Mouse (Mus musculus) erythroblast, adult 5-6 weeks (primary cell): ENCODE data around the gene Rab34. TPM values are rescaled to one million over a fixed set of nuclear protein-coding genes. Genes with fewer than 3 reads are reported as not detected.

Experiments used
- ATAC-seq: replicated peaks from 2 replicates; pipeline ENCODE4 v1.8.0; 2016; ENCODE audit warnings: moderate number of reproducible peaks, mild to moderate bottlenecking, moderate TSS enrichment, inconsistent platforms; ENCODE audit not compliant: poor library complexity, low FRiP score, severe bottlenecking
- total RNA-seq, 2 experiments: library from RNA; stranded (forward) in 1 of 2; stranded (reverse) in 1 of 2; fragments of 150-400 nt in 1 of 2; fragments of 200-764, 138-1000 nt in 1 of 2; gene quantifications; 2 replicates each; pipeline versions ENCODE4 v1.2.3 to v1.2.4; 2015 to 2017; ENCODE audit warnings: low replicate concordance in 2 of 2

The Rab34 gene
- total RNA-seq, 2 experiments from 2014 or later = 9.9 TPM; not detected in 1

- ATAC-seq = no peak
Observed at GRCm38 (mm10) chr11:78163681-78164603, 24.3 kb upstream of the Rab34 start.

GRCm38 (mm10) chr11:78164604-78164923, 23.7 kb upstream of the Rab34 start:
- ATAC-seq = no peak

GRCm38 (mm10) chr11:78164924-78165760, 23.1 kb upstream of the Rab34 start, which contains the start of gene Traf4:
Traf4 (minus strand) TSS chr11:78165589.
- ATAC-seq = peak; percentile 67

- peak; percentile 38 for ATAC-seq
Observed at GRCm38 (mm10) chr11:78165761-78166109, 22.5 kb upstream of the Rab34 start.

- no peak for ATAC-seq
Observed at GRCm38 (mm10) chr11:78166161-78166560, 22.1 kb upstream of the Rab34 start.

- ATAC-seq = no peak
Observed at GRCm38 (mm10) chr11:78166640-78167039, 21.6 kb upstream of the Rab34 start.

GRCm38 (mm10) chr11:78167257-78167959, 20.8 kb upstream of the Rab34 start:
- ATAC-seq = no peak

- peak; percentile 47 for ATAC-seq
Observed at GRCm38 (mm10) chr11:78168541-78169468, 19.4 kb upstream of the Rab34 start.

GRCm38 (mm10) chr11:78170306-78170705, 17.9 kb upstream of the Rab34 start:
- ATAC-seq = no peak

- ATAC-seq = no peak
Observed at GRCm38 (mm10) chr11:78171328-78171727, 16.9 kb upstream of the Rab34 start.

GRCm38 (mm10) chr11:78172034-78172747, 16.0 kb upstream of the Rab34 start:
- no peak for ATAC-seq

- no peak for ATAC-seq
Observed at GRCm38 (mm10) chr11:78172748-78173383, 15.4 kb upstream of the Rab34 start.

GRCm38 (mm10) chr11:78174506-78174905, 13.7 kb upstream of the Rab34 start:
- ATAC-seq = no peak

- ATAC-seq = peak; percentile 1
Observed at GRCm38 (mm10) chr11:78175771-78176401, 12.3 kb upstream of the Rab34 start.

GRCm38 (mm10) chr11:78176402-78176862, 11.8 kb upstream of the Rab34 start, which contains the start of the genes Nek8 and Tlcd1:
Nek8 (minus strand) TSS chr11:78176675.
Tlcd1 (plus strand) TSS chr11:78176711.
- ATAC-seq = peak; percentile 63

- ATAC-seq = peak; percentile 11
Observed at GRCm38 (mm10) chr11:78176905-78177331, 11.3 kb upstream of the Rab34 start.

- peak; percentile 39 for ATAC-seq
Observed at GRCm38 (mm10) chr11:78177437-78177836, 10.8 kb upstream of the Rab34 start.
